Mouse (Mus musculus) cerebellum, adult (tissue): ENCODE results near the gene Pafah1b1.

ENCODE experiments used
- ATAC-seq: cut with Nextera tagmentation; 2 replicates; pipeline ENCODE4 v1.9.2; 2017; ENCODE audit warnings: mild to moderate bottlenecking, moderate library complexity, mixed read lengths; ENCODE audit not compliant: insufficient number of reproducible peaks, low FRiP score, low TSS enrichment

Pafah1b1 gene

DNA sequence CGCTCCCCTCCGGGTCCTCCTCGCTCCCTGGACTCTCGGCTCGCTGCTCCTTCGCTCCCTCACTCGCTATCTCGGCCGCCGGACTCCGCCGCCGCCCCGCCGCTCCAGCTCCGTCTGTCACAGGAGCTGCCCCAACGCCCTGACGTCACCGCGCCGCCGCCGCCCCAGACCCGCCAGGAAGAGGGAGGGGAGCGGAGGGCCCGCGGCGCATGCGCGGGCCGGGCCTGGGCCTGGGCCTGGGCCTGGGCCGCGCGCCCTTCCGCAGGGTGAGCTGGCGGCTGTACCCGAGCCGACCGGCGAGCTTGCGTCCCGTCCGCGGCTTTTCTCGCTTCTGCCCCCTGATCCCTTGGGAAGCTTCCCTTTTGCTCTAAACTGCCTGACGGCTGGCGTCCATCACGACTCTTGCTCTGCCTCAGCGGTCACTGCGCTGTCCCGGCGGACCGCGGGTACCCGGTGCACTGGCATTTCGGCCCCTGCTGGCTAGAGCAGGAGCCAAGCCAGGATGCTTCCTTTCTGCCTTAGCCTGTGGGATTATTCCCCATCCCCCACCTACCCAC lies at the start of gene Pafah1b1:
TSS of gene Pafah1b1 (minus strand) at position 436 of the 557 bp plus-strand sequence.
- peak; percentile 93 for ATAC-seq

DNA sequence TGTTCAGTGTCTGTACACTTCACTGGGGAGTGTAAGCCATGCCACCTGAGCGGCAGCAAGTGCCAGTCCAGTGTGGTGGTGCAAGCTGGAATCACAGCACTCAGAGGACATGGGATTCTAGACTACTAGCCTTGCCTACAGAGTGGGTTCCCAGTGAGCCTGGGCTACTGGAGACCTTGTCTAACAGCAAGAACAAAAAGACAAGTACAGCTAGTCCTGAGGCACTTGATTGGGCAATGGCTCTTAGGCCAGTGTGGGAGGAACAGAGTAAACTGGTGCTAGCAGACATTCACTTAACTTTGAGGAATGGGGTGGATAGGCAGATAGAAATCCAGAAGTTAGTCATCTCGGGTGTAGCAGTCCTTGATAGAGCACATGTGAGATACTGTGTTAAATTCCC lies 47.9 kb upstream of the Pafah1b1 start:
- ATAC-seq, result no peak

DNA sequence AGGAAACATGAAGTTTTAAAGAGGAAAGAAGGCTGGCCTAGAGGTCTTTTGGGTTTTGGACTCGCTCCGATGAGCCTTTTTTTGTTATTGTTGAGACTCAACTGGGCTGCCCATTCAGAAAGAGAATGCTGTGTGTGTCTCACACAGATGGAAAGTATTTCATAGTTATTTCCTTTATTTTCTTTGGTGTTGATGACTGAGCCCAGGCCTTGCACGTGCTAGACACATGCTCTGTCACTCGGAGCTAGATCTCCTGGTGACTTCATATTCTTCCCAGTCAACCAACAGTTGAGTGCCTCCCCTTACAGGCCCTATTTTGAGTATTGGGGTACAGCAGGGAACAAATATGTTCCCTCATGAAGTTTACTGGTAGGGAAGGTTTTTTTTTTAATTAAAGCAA lies 47.2 kb upstream of the Pafah1b1 start:
- no peak for ATAC-seq

DNA sequence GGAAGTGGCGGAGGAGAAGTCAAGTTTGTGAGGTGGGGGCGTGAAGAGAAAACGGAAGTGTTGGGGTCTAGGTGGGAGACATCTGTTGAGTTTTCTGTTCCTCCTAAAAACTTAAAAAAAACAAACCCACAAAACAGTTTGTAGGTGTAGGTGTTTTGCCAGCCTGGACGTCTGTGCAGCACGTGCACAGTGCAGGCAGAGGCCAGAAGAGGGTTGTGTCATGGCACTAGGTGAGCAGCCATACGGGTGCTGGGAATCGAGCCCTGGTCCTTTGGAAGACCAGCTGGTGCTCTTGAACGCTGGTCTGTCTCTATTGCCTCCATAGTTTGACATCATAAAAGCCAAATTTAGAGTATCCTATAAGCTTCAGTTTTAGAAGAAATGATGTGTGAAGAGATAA lies 46.8 kb upstream of the Pafah1b1 start:
- peak; percentile 11; the same call in 1 of the 2 replicates for ATAC-seq

DNA sequence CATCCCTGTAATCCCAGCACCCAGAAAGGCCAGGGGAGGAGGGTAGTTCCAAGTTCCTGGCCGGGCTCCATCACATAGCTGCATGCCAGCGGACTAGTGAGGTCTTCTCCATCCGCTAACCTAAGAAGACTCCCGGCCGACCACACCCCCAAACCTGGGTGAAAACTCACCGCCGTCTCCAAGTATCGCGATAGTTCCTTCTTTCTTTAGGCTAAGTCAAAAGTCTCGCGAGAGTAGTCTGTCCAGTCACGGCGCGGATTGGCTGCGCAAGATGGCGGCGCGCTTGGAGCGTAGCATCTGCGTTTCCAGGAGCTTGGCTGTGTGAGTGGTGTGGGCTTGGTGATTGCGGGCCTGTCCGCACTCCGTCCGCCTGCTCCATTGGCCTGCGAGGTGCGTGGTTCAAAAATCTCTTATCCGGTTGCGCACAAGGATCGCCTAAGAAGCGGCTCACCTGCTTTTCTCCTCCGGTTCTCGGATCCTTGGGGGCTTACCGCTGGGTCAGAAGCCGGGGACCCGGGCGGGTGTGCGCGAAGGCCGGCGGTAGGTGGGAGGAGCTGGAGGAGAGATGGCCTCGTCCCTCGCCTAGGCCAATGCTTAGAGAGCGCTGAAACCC lies 46.2 kb upstream of the Pafah1b1 start, which contains the start of gene Mettl16:
TSS of gene Mettl16 (plus strand) at position 236 of the 613 bp plus-strand sequence.
- peak; percentile 95; the same call in 1 of the 2 replicates for ATAC-seq

DNA sequence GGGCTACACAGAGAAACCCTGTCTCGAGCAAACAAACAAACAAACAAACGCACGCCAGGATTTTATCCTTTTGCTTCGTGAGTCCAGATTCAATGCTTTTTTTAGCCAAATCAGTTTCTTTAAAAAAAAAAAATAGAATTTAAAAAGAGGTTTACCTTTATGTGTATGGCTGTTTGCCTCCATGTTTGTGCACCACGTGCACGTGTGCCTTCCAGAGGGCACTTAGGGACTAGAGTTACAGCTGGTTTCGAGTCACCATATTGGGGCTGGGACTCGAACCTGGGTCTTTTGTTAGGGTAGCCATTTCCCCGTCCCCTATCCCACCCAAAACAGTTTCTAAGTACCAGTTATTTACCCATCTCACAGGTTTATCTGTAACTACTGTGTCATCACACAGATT lies 45.6 kb upstream of the Pafah1b1 start:
- no peak for ATAC-seq

DNA sequence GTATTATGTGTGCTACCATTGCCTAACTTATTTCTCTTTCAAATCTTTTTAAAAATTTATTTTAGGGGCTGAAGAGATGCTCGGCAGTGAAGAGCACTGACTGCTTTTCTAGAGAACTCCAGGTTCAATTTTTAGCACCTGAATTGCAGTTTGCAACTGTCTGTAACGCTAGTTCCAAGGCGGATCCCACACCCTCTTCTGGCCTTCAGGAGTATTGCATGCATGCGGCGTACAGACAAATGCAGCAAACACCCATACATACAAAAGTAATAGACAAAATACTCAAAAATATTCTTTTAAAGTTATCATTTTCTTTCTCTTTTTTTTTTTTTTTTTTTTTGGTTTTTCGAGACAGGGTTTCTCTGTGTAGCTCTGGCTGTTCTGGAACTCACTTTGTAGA lies 43.6 kb upstream of the Pafah1b1 start:
- ATAC-seq, result no peak

DNA sequence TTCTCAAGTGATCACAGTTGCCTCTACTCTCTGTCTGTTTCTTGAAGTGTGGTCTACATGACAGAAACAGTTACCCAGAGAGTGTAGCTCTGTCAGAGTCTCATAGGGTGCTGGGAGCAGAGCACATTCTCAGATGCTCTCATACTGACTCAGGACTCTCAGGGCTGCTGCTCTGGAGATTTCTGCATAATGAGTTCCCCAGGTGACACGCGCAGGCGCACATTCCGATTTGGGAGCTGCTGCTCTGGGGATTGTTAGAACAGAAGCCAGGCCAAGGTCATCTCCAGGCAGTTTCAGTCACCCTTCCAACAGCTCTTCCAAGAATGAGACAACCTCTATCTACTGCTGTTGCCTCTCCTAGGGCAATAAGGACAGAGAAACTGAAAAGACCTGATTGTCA lies 43.0 kb upstream of the Pafah1b1 start:
- no peak for ATAC-seq

DNA sequence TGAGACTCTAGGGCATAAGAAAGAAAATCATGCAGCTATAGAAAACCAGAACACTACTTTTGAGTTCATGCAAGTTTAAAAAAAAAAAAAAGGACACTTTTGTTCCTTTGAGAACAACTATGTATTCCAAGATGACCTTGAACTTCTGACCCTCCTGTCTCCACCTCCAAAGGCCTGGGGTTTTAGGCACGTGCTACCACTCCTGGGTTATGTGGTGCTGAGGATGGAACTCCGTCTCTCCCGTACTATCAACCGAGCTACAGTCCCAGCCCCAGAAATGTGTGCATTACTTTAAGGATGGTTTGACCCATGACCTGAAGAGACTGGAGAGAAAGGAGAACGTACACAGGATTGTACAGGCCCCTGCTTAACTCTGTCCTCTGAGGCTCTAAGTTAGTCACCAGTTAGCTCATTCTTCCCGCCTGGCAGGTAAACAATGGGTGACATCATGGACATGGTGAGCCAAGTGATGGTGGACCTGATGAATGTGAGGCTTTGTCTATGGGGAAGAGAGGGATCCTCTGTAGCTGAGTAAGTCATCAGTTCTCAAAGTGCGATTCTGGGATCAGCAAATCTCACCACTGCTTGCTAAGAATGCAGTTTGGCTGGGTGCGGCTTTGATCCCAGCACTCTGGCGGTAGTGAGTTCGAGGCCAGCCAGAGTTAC lies 39.6 kb upstream of the Pafah1b1 start:
- ATAC-seq, result no peak

DNA sequence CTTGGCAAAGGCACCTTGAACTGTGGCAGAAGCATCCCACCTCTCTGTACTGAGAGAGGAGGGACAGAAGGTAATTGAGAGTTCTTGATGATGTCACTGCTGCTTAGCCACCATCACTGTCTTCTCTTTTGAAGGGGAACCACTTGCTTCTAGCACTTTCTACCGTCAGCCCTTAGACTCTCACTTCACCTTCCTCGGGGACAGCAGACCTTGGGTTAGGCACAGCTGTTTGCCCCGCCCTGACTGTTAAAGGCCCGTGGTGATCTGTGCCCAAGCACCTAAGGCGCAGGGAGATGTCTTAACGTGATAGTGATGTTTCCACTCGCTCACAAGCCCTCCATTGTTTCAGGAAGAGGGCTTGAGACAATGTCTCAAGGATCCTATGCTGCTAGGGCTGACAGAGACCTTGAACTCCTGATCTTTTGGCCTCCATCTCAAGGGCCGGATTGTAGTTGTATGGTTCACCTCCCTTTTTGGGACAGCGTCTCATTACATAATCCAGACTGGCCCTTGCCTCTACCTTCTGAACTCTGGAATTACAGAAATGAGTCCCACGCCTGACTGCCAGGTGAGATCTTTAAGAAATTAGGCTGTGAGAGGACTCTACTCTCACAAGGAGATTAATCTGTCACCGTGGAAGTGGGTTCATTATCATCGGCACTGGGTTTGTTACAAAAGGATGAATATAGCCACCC lies 36.7 kb upstream of the Pafah1b1 start:
- no peak for ATAC-seq

DNA sequence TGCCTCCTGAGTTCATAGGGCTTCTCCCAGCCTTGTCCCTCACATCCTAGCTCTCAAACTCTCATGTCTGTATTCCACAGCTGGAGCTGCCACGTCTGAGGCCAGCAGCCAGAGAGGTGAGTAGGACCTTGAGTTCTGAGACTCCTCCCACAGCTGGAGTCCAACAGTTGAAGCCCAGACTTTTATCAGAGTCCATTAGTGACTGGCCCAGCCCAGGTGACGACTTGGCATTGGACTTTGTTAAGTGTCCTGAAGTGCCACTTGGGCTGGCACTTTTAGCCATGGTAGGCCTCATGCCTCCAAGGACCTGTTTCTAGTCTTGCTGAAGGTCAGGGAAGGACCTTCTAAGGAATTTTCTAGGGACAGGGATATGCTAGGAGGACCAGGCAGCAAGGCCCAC lies 32.2 kb upstream of the Pafah1b1 start:
- ATAC-seq, result no peak

DNA sequence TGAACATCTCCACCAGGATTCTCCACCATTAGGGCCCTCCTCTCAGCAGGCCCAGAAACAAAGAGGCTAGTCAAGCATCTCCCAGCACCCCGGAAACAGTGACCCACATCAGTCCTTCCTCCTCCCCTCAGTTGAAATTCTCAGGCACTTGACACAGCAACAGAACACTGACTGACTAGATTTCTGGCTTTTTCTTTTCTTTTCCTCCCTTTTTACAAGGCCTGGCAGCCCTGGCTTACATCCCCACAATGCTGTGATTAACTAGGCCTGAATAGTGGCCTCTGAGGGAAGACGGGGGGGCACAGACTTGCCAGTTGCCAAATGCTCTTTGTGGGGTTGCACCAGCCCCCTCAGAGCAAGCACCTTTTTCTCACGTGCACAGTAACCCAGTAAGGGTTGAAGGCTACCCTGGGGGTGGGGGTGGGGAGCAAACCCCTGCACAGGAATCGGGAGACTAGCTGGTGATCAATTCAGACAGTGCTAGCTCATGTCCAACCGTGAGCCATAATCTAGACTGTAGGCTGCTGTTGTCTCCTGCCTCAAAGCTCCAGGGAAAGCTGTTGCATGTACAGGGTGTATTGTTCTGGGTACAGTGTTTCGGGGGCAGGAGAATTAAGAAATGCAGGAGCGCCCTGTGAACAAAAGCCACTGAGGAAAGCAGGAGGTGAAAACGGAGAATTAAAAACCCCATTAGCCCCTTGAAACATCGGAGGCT lies 27.0 kb upstream of the Pafah1b1 start:
- no peak for ATAC-seq

DNA sequence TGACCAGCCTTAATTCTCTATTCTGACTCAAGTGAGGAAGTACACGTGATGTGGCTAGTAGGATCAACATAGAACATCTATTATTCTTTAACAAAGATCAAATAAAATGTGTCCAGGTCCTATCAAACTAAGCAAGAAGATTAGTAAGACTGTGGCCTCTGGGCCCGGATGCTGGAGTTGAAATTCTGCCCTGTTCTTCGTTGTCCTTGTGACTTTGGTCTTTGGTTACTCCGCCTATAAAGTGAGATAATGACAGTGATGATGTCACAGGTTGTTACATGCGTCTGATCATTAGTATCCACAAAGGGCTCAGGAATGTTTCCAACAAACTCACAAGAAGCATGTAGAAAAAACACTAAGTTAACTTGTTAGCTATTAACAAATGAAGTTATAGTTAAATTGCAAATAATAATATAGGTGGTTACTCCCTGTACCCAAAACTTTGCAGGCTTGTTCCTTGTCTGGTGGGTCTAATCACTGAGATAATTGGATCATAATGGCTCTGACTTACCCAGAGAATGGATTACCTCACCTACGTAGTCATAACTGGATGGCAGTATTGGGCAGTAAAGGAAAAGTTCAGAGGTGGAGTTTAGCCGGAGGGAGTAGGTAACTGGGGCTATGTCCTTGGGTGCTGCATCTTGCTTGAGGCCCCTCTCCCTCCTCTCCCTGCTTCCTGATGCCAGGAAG lies 26.3 kb upstream of the Pafah1b1 start:
- no peak for ATAC-seq

DNA sequence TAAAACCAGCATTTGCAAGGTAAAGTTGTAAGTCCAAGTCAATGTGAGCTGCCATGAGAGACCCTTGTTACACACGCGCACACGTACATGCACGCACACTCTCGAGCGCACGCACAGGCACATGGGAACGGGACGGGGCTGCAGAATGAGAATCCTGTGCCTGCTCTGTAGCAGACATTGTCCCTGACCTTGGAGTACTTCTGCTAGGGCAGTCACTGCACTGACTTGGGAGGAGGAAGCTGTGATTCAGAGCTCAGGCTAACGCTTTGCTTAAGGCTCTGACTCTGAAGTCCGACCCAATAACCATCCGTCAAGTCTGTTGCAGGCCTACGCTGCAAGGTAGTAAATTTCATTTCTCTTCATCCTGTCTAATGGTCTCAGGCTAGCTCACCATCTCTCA lies 24.8 kb upstream of the Pafah1b1 start:
- no peak for ATAC-seq

DNA sequence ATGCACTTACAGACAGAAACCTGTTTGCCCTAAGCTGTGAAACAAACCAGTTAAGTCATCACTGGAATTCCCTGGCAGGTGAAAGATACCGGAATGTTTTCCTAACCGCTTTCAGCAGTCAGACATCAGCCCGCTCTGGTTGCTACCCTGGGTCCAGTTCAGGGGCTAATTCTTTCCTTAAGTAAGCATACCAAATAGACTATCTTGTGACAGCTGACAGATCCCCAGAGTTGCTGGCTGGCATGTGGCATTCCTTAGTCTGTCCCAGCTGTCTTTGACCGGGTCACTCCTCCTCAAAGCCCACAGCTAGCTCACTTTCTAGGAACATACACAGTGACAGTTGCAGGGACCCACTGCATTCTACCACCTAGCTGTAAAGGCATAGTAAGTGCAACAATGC lies 23.6 kb upstream of the Pafah1b1 start:
- ATAC-seq, result no peak

DNA sequence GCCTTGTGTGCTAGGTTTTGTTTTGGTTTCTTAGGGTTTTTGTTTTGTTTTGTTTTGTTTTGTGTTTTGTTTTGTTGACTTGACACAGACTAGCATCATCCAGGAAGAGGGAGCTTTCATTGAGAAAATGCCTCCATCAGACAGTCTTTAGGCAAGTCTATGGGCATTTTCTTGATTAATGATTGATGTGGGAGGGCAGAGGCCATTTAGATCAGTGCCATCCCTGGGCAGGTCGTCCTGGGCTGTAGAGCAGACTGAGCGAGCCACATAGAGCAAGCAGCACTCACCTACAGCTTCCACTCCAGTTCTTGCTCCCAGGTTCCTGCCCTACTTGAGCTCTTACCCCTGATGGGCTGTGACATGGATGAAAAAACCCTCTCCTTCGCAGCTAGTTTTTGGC lies 13.4 kb upstream of the Pafah1b1 start:
- ATAC-seq, result no peak

DNA sequence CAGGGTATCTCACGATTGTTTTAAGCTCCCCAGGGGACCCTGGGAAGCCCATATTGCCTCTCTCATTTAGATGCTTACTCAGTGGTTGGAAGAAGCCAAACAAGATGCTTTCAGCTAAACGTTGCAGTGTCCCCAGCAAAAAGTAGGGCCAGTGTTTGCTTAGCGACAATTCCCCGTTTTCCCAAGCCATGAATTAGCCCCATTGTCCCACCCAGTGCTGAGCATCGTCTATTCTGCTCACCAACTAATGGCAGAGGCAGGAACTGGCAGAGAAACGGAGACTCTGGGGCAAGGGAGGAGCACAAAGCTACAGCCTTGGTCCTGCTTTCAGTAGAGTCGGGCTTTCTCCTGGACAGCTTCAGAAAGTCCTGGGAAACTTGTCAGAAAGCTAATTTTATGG lies 10.4 kb upstream of the Pafah1b1 start:
- ATAC-seq, result no peak

DNA sequence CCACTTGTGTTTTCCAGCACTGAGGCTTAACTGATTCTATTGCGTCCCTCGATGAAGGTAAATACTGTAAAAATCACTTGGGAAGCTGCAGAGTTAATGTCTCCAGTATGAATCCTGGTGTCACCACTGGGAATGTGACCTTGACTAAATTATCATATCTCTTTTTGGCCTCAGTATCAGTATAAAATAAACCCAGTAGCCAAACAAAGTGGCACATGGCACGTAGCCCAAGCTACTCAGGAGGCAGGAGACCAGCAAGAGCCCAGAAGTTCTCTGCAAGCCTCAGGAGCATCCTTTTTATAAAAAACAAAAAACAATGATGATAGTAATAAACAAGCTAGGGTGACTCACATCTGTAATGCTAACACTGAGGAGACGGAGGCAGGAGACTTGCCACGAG lies 711 bp upstream of the Pafah1b1 start:
- no peak for ATAC-seq

DNA sequence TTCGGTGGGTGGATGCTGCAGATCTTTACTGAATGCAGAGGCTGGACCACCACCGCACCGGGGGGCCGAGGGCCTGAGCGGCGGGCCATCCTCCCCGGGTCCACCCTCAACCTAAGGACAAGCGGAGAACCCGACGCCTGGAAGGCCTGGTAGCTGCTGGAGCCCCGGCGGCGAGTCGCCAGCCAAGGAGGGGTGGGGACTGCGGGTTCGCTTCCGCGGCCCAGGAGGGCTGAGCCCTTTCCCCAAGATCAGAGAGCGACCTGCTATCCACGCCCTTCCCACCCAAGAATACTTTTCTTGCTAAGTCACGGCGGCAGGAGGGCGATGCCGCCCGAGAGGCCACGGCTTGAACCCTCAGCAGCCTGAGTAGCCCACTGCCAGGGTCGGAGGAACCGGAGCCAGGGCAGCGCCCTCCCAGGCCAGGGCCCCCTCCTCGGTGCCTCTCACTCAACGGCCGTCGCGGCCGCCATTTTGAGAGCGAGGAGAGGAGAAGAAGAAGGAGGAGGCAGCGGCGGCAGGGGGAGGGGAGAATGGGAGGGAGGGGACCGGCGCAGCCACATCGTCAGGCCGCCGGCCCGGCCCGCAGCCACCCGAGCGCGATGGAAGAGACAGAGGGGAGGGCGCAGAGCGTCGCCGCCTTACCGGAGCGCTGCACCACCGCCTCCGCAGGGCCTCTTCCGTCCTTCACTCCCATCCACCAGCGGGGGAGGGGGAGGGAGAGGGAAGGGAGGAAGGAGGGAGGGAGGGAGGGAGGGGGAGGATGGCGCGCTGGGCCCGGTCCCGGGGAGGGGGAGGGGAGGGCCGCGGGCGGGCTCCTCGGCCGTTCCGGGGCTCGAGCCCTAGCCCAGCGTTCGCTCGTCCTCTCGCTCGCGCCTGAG lies 874 bp downstream of the Pafah1b1 start:
- ATAC-seq, result peak; percentile 67; the same call in 1 of the 2 replicates
